Mouse (Mus musculus) olfactory bulb, adult 2 months (tissue): ENCODE measurements around the gene Nop53.
A peak's percentile ranks its signal among the peaks of the same experiment; 100 is the strongest.

ENCODE experiments used
- CTCF ChIP-seq: fragments of 200-500 bp; IDR thresholded peaks from 2 replicates; pipeline ENCODE4 v1.5.1; 2012; ENCODE audit warnings: low read depth, mild to moderate bottlenecking, low read length, moderate library complexity; ENCODE audit not compliant: insufficient read depth
- POLR2A ChIP-seq: fragments of 200-500 bp; IDR thresholded peaks from 2 replicates; pipeline ENCODE4 v1.6.1; 2012; ENCODE audit warnings: mild to moderate bottlenecking, low read depth, low read length, moderate library complexity; ENCODE audit not compliant: insufficient read depth

DNA sequence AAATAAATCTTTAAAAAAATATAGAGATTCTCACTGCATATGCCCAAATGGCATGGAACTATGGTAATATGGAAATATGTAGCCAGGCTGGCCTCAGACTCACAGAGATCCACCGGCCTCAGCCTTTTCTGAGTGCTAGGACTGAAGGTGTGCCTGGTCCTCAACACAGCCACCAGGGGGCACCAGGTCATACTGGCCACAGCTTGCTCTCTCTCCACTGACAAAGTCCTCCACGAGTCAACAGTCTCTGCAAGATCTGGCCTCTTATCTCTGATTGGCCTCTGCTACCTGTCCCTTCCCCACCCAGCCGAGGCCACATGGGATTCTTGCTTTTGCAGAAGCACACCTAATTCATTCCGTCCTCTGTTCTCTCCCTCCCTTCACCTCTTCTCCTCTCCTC lies 16.0 kb downstream of the Nop53 start:
- TF ChIP-seq CTCF, result peak; percentile 38; the same call in 1 of the 2 replicates
- TF ChIP-seq POLR2A, result no peak
